Mouse (Mus musculus): ENCODE results near the gene Adgrg3. TPM values are rescaled to one million over a fixed set of nuclear protein-coding genes. Genes with fewer than 3 reads are reported as not detected.

Gene Adgrg3
- polyA plus RNA-seq, 1 experiment from 2014 or later: 4.5 TPM

- 5% methylated on average over 7 of the region's 7 CpGs for WGBS (ENCODE audit: insufficient replicate concordance)
- H3K4me3 ChIP-seq (ENCODE audit: low read depth, low read length): no peak overlapping the region
- no peak overlapping the region for H3K9ac ChIP-seq (ENCODE audit: low read depth, low read length)
- H3K27ac ChIP-seq (ENCODE audit: low read depth, low read length): 0 out of 2 replicates have a peak overlapping the region, but pooled peaks have one; percentile 31
- H3K36me3 ChIP-seq (ENCODE audit: control insufficient read depth, insufficient read depth, low read length): no peaks in the 10 kb centered on the region
- peak overlapping the region; percentile 36; the same call in 1 of the 2 replicates for H3K4me2 ChIP-seq
- no peaks in the 10 kb centered on the region for H3K9me3 ChIP-seq (replicated peaks; ENCODE audit: control insufficient read depth, low read length)
- peaks cover 14% of the 10 kb centered on the region for H3K4me1 ChIP-seq (ENCODE audit: control insufficient read depth, insufficient read depth, low read length)
- H3K27me3 ChIP-seq (ENCODE audit: control insufficient read depth, insufficient read depth, low read length): no peaks in the 10 kb centered on the region
- peak; percentile 65 for ATAC-seq (replicated peaks; ENCODE audit: insufficient number of reproducible peaks, low FRiP score, low TSS enrichment)
Observed at GRCm38 (mm10) chr8:95001655-95002054, 15.8 kb upstream of the Adgrg3 start.

GRCm38 (mm10) chr8:95002089-95002655 is 15.3 kb upstream of the Adgrg3 start:
- Histone ChIP-seq H3K27me3 (ENCODE audit: control insufficient read depth, insufficient read depth, low read length) (no peaks in the 10 kb centered on the region), H3K4me2 (peak overlapping the region; percentile 36), H3K4me3 (ENCODE audit: low read depth, low read length) (no peak overlapping the region), H3K27ac (ENCODE audit: low read depth, low read length) (0 out of 2 replicates have a peak overlapping the region, but pooled peaks have one; percentile 32), H3K4me1 (ENCODE audit: control insufficient read depth, insufficient read depth, low read length) (peaks cover 14% of the 10 kb centered on the region), H3K36me3 (ENCODE audit: control insufficient read depth, insufficient read depth, low read length) (no peaks in the 10 kb centered on the region), H3K9ac (ENCODE audit: low read depth, low read length) (no peak overlapping the region), H3K9me3 (replicated peaks; ENCODE audit: control insufficient read depth, low read length) (no peaks in the 10 kb centered on the region)
- WGBS (ENCODE audit: insufficient replicate concordance): 30% methylated on average over 8 of the region's 8 CpGs
- ATAC-seq (replicated peaks; ENCODE audit: insufficient number of reproducible peaks, low FRiP score, low TSS enrichment): peak; percentile 24

GRCm38 (mm10) chr8:95012442-95012919 is 5.0 kb upstream of the Adgrg3 start:
- no peak overlapping the region for H3K9ac ChIP-seq (ENCODE audit: low read depth, low read length)
- H3K9me3 ChIP-seq (replicated peaks; ENCODE audit: control insufficient read depth, low read length): no peaks in the 10 kb centered on the region
- H3K4me1 ChIP-seq (ENCODE audit: control insufficient read depth, insufficient read depth, low read length): no peaks in the 10 kb centered on the region; the same call in 1 of the 2 replicates
- WGBS (ENCODE audit: insufficient replicate concordance): 76% methylated on average over 15 of the region's 15 CpGs
- no peak overlapping the region for H3K4me2 ChIP-seq
- H3K4me3 ChIP-seq (ENCODE audit: low read depth, low read length): no peak overlapping the region
- no peaks in the 10 kb centered on the region for H3K36me3 ChIP-seq (ENCODE audit: control insufficient read depth, insufficient read depth, low read length)
- no peak for ATAC-seq (replicated peaks; ENCODE audit: insufficient number of reproducible peaks, low FRiP score, low TSS enrichment)
- no peak overlapping the region for H3K27ac ChIP-seq (ENCODE audit: low read depth, low read length)
- no peaks in the 10 kb centered on the region for H3K27me3 ChIP-seq (ENCODE audit: control insufficient read depth, insufficient read depth, low read length)

- H3K27me3 ChIP-seq (ENCODE audit: control insufficient read depth, insufficient read depth, low read length): no peaks in the 10 kb centered on the region
- no peak for ATAC-seq (replicated peaks; ENCODE audit: insufficient number of reproducible peaks, low FRiP score, low TSS enrichment)
- H3K4me2 ChIP-seq: no peak overlapping the region
- no peaks in the 10 kb centered on the region for H3K9me3 ChIP-seq (replicated peaks; ENCODE audit: control insufficient read depth, low read length)
- no peak overlapping the region for H3K27ac ChIP-seq (ENCODE audit: low read depth, low read length)
- no peak overlapping the region for H3K4me3 ChIP-seq (ENCODE audit: low read depth, low read length)
- H3K36me3 ChIP-seq (ENCODE audit: control insufficient read depth, insufficient read depth, low read length): no peaks in the 10 kb centered on the region
- no peaks in the 10 kb centered on the region; the same call in 1 of the 2 replicates for H3K4me1 ChIP-seq (ENCODE audit: control insufficient read depth, insufficient read depth, low read length)
- no peak overlapping the region for H3K9ac ChIP-seq (ENCODE audit: low read depth, low read length)
- WGBS (ENCODE audit: insufficient replicate concordance): 57% methylated on average over 4 of the region's 4 CpGs
Observed at GRCm38 (mm10) chr8:95015866-95016265, 1.6 kb upstream of the Adgrg3 start.

GRCm38 (mm10) chr8:95016684-95017083 is 808 bp upstream of the Adgrg3 start:
- Histone ChIP-seq H3K9ac (ENCODE audit: low read depth, low read length) (no peak overlapping the region), H3K4me3 (ENCODE audit: low read depth, low read length) (no peak overlapping the region), H3K9me3 (replicated peaks; ENCODE audit: control insufficient read depth, low read length) (no peaks in the 10 kb centered on the region), H3K27ac (ENCODE audit: low read depth, low read length) (no peak overlapping the region), H3K4me1 (ENCODE audit: control insufficient read depth, insufficient read depth, low read length) (no peaks in the 10 kb centered on the region; the same call in 1 of the 2 replicates), H3K27me3 (ENCODE audit: control insufficient read depth, insufficient read depth, low read length) (no peaks in the 10 kb centered on the region), H3K36me3 (ENCODE audit: control insufficient read depth, insufficient read depth, low read length) (no peaks in the 10 kb centered on the region), H3K4me2 (no peak overlapping the region)
- ATAC-seq (replicated peaks; ENCODE audit: insufficient number of reproducible peaks, low FRiP score, low TSS enrichment): no peak
- 43% methylated on average over 4 of the region's 4 CpGs for WGBS (ENCODE audit: insufficient replicate concordance)

GRCm38 (mm10) chr8:95017969-95018635 is 610 bp downstream of the Adgrg3 start:
- no peaks in the 10 kb centered on the region for H3K9me3 ChIP-seq (replicated peaks; ENCODE audit: control insufficient read depth, low read length)
- no peak overlapping the region for H3K4me3 ChIP-seq (ENCODE audit: low read depth, low read length)
- no peaks in the 10 kb centered on the region for H3K36me3 ChIP-seq (ENCODE audit: control insufficient read depth, insufficient read depth, low read length)
- H3K4me2 ChIP-seq: no peak overlapping the region
- H3K27me3 ChIP-seq (ENCODE audit: control insufficient read depth, insufficient read depth, low read length): no peaks in the 10 kb centered on the region
- WGBS (ENCODE audit: insufficient replicate concordance): 48% methylated on average over 9 of the region's 9 CpGs
- ATAC-seq (replicated peaks; ENCODE audit: insufficient number of reproducible peaks, low FRiP score, low TSS enrichment): no peak
- no peak overlapping the region for H3K9ac ChIP-seq (ENCODE audit: low read depth, low read length)
- no peaks in the 10 kb centered on the region; the same call in 1 of the 2 replicates for H3K4me1 ChIP-seq (ENCODE audit: control insufficient read depth, insufficient read depth, low read length)
- no peak overlapping the region for H3K27ac ChIP-seq (ENCODE audit: low read depth, low read length)

GRCm38 (mm10) chr8:95020293-95020777 is 2.8 kb downstream of the Adgrg3 start:
- Histone ChIP-seq H3K9me3 (replicated peaks; ENCODE audit: control insufficient read depth, low read length) (no peaks in the 10 kb centered on the region), H3K36me3 (ENCODE audit: control insufficient read depth, insufficient read depth, low read length) (no peaks in the 10 kb centered on the region), H3K27ac (ENCODE audit: low read depth, low read length) (peak overlapping the region; percentile 62; the same call in 1 of the 2 replicates), H3K4me3 (ENCODE audit: low read depth, low read length) (no peak overlapping the region), H3K4me1 (ENCODE audit: control insufficient read depth, insufficient read depth, low read length) (no peaks in the 10 kb centered on the region; the same call in 1 of the 2 replicates), H3K9ac (ENCODE audit: low read depth, low read length) (peak overlapping the region; percentile 43; the same call in 1 of the 2 replicates), H3K4me2 (peak overlapping the region; percentile 46), H3K27me3 (ENCODE audit: control insufficient read depth, insufficient read depth, low read length) (no peaks in the 10 kb centered on the region)
- WGBS (ENCODE audit: insufficient replicate concordance): 34% methylated on average over 12 of the region's 12 CpGs
- ATAC-seq (replicated peaks; ENCODE audit: insufficient number of reproducible peaks, low FRiP score, low TSS enrichment): peak; percentile 57; the same call in 1 of the 2 replicates

GRCm38 (mm10) chr8:95020821-95021220 is 3.3 kb downstream of the Adgrg3 start:
- no peaks in the 10 kb centered on the region for H3K36me3 ChIP-seq (ENCODE audit: control insufficient read depth, insufficient read depth, low read length)
- H3K27ac ChIP-seq (ENCODE audit: low read depth, low read length): no peak overlapping the region
- no peak overlapping the region for H3K4me3 ChIP-seq (ENCODE audit: low read depth, low read length)
- 0 out of 2 replicates have a peak, but pooled peaks have one; percentile 5 for ATAC-seq (replicated peaks; ENCODE audit: insufficient number of reproducible peaks, low FRiP score, low TSS enrichment)
- H3K27me3 ChIP-seq (ENCODE audit: control insufficient read depth, insufficient read depth, low read length): no peaks in the 10 kb centered on the region
- H3K9me3 ChIP-seq (replicated peaks; ENCODE audit: control insufficient read depth, low read length): no peaks in the 10 kb centered on the region
- H3K4me2 ChIP-seq: no peak overlapping the region; the same call in 1 of the 2 replicates
- no peak overlapping the region for H3K9ac ChIP-seq (ENCODE audit: low read depth, low read length)
- WGBS (ENCODE audit: insufficient replicate concordance): 64% methylated on average over 10 of the region's 10 CpGs
- H3K4me1 ChIP-seq (ENCODE audit: control insufficient read depth, insufficient read depth, low read length): no peaks in the 10 kb centered on the region; the same call in 1 of the 2 replicates
